Mouse (Mus musculus): ENCODE results near the gene Cp. TPM values are rescaled to one million over a fixed set of nuclear protein-coding genes. Genes with fewer than 3 reads are reported as not detected.

Gene Cp
- polyA plus RNA-seq, 1 experiment from 2014 or later = 4.2 TPM

Other genes starting within 250 kb of the Cp start
- gene Hps3, start 78.3 kb downstream of the Cp start, polyA plus RNA-seq (2014; fragmentation: Nextera tagmentation; extraction: Ambion mirVana) = 13.0 and 13.5 TPM in 2 replicates
- gene Hltf, start 100.8 kb downstream of the Cp start, polyA plus RNA-seq (2014; fragmentation: Nextera tagmentation; extraction: Ambion mirVana) = 21.0 and 22.6 TPM in 2 replicates
- 32.5 and 34.5 TPM in 2 replicates for gene Gyg, start 198.3 kb downstream of the Cp start, polyA plus RNA-seq (2014; fragmentation: Nextera tagmentation; extraction: Ambion mirVana)

All from neural tube, embryonic 11.5 days (tissue).